Comparison of ENCODE assay signal across 8 mouse cellular contexts in the genomic region with DNA sequence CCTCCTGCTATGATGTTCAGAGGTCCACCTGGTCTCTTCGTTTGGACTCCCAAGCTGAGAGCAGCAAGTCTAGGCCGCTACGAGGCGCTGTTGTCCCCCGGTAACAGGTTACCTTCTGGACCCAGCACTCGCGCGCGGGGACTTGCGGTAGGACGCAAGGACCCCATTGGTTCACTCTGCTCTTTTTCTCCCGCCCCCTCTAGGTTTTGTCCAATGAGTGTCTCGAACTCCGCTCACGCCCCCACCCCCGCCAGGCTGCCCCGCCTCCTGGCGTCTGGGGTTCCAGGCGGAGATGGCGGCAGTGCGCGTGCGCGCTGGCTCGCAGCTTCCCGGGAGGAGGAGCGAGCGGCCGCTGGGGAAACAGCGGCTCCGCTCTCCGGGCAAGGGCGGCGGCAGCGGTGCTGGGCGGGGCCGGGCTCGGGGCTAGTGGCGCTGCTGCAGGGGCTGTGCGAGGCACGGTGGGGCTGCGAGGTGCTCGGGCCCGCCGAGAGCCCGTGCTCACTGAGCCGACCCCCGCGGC. TPM values are rescaled to one million over a fixed set of nuclear protein-coding genes. Genes with fewer than 3 reads are reported as not detected.
DNase-seq lines count a peak whose midpoint lies in the region; ATAC-seq and TF ChIP-seq lines count a peak whose summit lies in the region.

A gene (plus strand): TSS at position 270 of the 520 bp plus-strand sequence.

- peak within 1 kb of the TSS; percentile 88 for H3K4me3 ChIP-seq in embryonic facial prominence, embryonic 13.5 days
- H3K4me3 ChIP-seq in kidney, adult 2 months (ENCODE audit: insufficient read depth, low read depth, low read length) = peak within 1 kb of the TSS; percentile 96
- peak within 1 kb of the TSS; percentile 91 for H3K4me3 ChIP-seq in limb, embryonic 12.5 days (replicated peaks)
- H3K4me3 ChIP-seq in midbrain, embryonic 15.5 days = peak within 1 kb of the TSS; percentile 84
- peak within 1 kb of the TSS; percentile 87 for H3K4me3 ChIP-seq in spleen, adult 2 months (ENCODE audit: extremely low read depth, insufficient read depth, insufficient read length)

- WGBS in embryonic facial prominence, embryonic 13.5 days = under 1% methylated on average over 46 of the region's 49 CpGs
- WGBS in kidney, adult 2 months = under 1% methylated on average over 49 of the region's 49 CpGs
- WGBS in limb, embryonic 12.5 days = under 1% methylated on average over 47 of the region's 49 CpGs
- WGBS in midbrain, embryonic 15.5 days = under 1% methylated on average over 47 of the region's 49 CpGs
- WGBS in spleen, adult 2 months = 0% methylated on average over 49 of the region's 49 CpGs

- ATAC-seq in embryonic facial prominence, embryonic 13.5 days (ENCODE audit: insufficient number of reproducible peaks, insufficient read depth, low FRiP score, low TSS enrichment, low read depth) = peak; percentile 99
- peak; percentile 98 for ATAC-seq in limb, embryonic 12.5 days (ENCODE audit: insufficient number of reproducible peaks, insufficient read depth, low FRiP score, low TSS enrichment, low read depth)
- peak; percentile 99 for ATAC-seq in midbrain, embryonic 15.5 days (replicated peaks)

- peaks cover 15% of the 10 kb centered on the region for H3K4me1 ChIP-seq in embryonic facial prominence, embryonic 13.5 days
- H3K4me1 ChIP-seq in kidney, adult 2 months (ENCODE audit: control insufficient read depth, insufficient read depth, low read length) = peaks cover 16% of the 10 kb centered on the region; the same call in 1 of the 2 replicates
- H3K4me1 ChIP-seq in limb, embryonic 12.5 days (replicated peaks) = peaks cover 12% of the 10 kb centered on the region
- H3K4me1 ChIP-seq in midbrain, embryonic 15.5 days = peaks cover 16% of the 10 kb centered on the region
- H3K4me1 ChIP-seq in spleen, adult 2 months (ENCODE audit: control insufficient read depth, insufficient read depth, insufficient read length) = peaks cover 14% of the 10 kb centered on the region

- no peaks in the 10 kb centered on the region for H3K9me3 ChIP-seq in embryonic facial prominence, embryonic 13.5 days
- no peaks in the 10 kb centered on the region for H3K9me3 ChIP-seq in limb, embryonic 12.5 days
- H3K9me3 ChIP-seq in midbrain, embryonic 15.5 days = no peaks in the 10 kb centered on the region

- H3K9ac ChIP-seq in embryonic facial prominence, embryonic 13.5 days = peak within 1 kb of the TSS; percentile 95
- peak within 1 kb of the TSS; percentile 89 for H3K9ac ChIP-seq in limb, embryonic 12.5 days (replicated peaks)
- peak within 1 kb of the TSS; percentile 87 for H3K9ac ChIP-seq in midbrain, embryonic 15.5 days

- peak within 1 kb of the TSS; percentile 72 for H3K4me2 ChIP-seq in embryonic facial prominence, embryonic 13.5 days
- peak within 1 kb of the TSS; percentile 70 for H3K4me2 ChIP-seq in limb, embryonic 12.5 days
- peak within 1 kb of the TSS; percentile 55 for H3K4me2 ChIP-seq in midbrain, embryonic 15.5 days

- DNase-seq in 3134 (ENCODE audit: extremely low read depth, insufficient read length, low spot score) = peak; percentile 100
- DNase-seq in adrenal gland, postnatal 36 days = peak; percentile 100
- peak; percentile 99 for DNase-seq in heart, adult 18-20 months
- DNase-seq in kidney, adult 2 months = peak; percentile 100
- DNase-seq in spleen, adult 2 months (ENCODE audit: low read depth in 1 of 2, low spot score in 2 of 2) = peak; percentile 98

- peak; percentile 98; the same call in 1 of the 2 replicates for TF ChIP-seq CTCF in kidney, adult 2 months (conservative IDR thresholded peaks at IDR 0.05; ENCODE audit: insufficient read depth, insufficient read length, low read depth, low read length)
- peak; percentile 94 for TF ChIP-seq CTCF in spleen, adult 2 months (IDR thresholded peaks at IDR 0.05; ENCODE audit: extremely low read depth, insufficient read depth, insufficient read length, insufficient replicate concordance)

- TF ChIP-seq POLR2A in kidney, adult 2 months (IDR thresholded peaks at IDR 0.05; ENCODE audit: low read depth, low read length) = no peak
- peak; percentile 24; the same call in 1 of the 2 replicates for TF ChIP-seq POLR2A in spleen, adult 2 months (IDR thresholded peaks at IDR 0.05; ENCODE audit: low read depth, low read length)

- no peaks in the 10 kb centered on the region for H3K36me3 ChIP-seq in embryonic facial prominence, embryonic 13.5 days
- no peaks in the 10 kb centered on the region for H3K36me3 ChIP-seq in kidney, adult 2 months (ENCODE audit: control insufficient read depth, insufficient read depth, low read length)
- H3K36me3 ChIP-seq in limb, embryonic 12.5 days = no peaks in the 10 kb centered on the region
- H3K36me3 ChIP-seq in midbrain, embryonic 15.5 days (replicated peaks) = no peaks in the 10 kb centered on the region
- H3K36me3 ChIP-seq in spleen, adult 2 months (ENCODE audit: control insufficient read depth, insufficient read depth, low read length) = no peaks in the 10 kb centered on the region

- no peaks in the 10 kb centered on the region for H3K27me3 ChIP-seq in embryonic facial prominence, embryonic 13.5 days
- no peaks in the 10 kb centered on the region for H3K27me3 ChIP-seq in kidney, adult 2 months (replicated peaks; ENCODE audit: control insufficient read depth, insufficient read depth, low read length)
- no peaks in the 10 kb centered on the region for H3K27me3 ChIP-seq in limb, embryonic 12.5 days
- H3K27me3 ChIP-seq in midbrain, embryonic 15.5 days (replicated peaks) = no peaks in the 10 kb centered on the region
- no peaks in the 10 kb centered on the region for H3K27me3 ChIP-seq in spleen, adult 2 months (ENCODE audit: control insufficient read depth, insufficient read depth, low read length)

- H3K27ac ChIP-seq in embryonic facial prominence, embryonic 13.5 days = peak within 1 kb of the TSS; percentile 72
- peak within 1 kb of the TSS; percentile 84 for H3K27ac ChIP-seq in kidney, adult 2 months (ENCODE audit: insufficient read depth, low read depth, low read length)
- peak within 1 kb of the TSS; percentile 82 for H3K27ac ChIP-seq in limb, embryonic 12.5 days
- peak within 1 kb of the TSS; percentile 86 for H3K27ac ChIP-seq in midbrain, embryonic 15.5 days
- peak within 1 kb of the TSS; percentile 84 for H3K27ac ChIP-seq in spleen, adult 2 months (ENCODE audit: insufficient read depth, low read length)

RNA-seq across cellular contexts. Expression of the gene that starts here (rescaled TPM):
- total RNA-seq in adrenal gland, postnatal 36 days (2021) = 10 to 100 TPM; 71.2 to 73.3 TPM
- polyA plus RNA-seq in embryonic facial prominence, embryonic 13.5 days (2015; fragmentation: Nextera tagmentation; extraction: Ambion mirVana) = 16.7 and 24.4 TPM in 2 replicates
- total RNA-seq in heart, adult 18-20 months (2021) = 10 to 100 TPM; 81.6 to 88.8 TPM
- 47.3 and 48.1 TPM in 2 replicates for polyA plus RNA-seq in kidney, adult 2 months (2012; rRNA removed)
- polyA plus RNA-seq in limb, embryonic 12.5 days (2016; fragmentation: Nextera tagmentation; extraction: Ambion mirVana) = 26.7 and 34.2 TPM in 2 replicates
- polyA plus RNA-seq in midbrain, embryonic 15.5 days (2015; fragmentation: Nextera tagmentation; extraction: Ambion mirVana) = 41.7 and 41.8 TPM in 2 replicates
- polyA plus RNA-seq in spleen, adult 2 months (2012; rRNA removed) = 34.8 and 39.1 TPM in 2 replicates

Comparison
In these comparisons a context has a peak if more than half of its experiments do, and no peak if none do; other contexts are left out.
1. Peak in every context shown above with its lines: DNase-seq, ATAC-seq, H3K4me3 ChIP-seq and H3K27ac ChIP-seq.